Mouse (Mus musculus): ENCODE data around the gene B3gat3. TPM values are rescaled to one million over a fixed set of nuclear protein-coding genes. Genes with fewer than 3 reads are reported as not detected.
A peak's percentile ranks its signal among the peaks of the same experiment; 100 is the strongest.

The B3gat3 gene
- polyA plus RNA-seq, 1 experiment from 2014 or later: 41.0 TPM

- Histone ChIP-seq H3K4me3 (ENCODE audit: inconsistent target) (peak overlapping the region; percentile 93), H3K27ac (0 out of 2 replicates have a peak overlapping the region, but pooled peaks have one; percentile 81)
Observed at GRCm38 (mm10) chr19:8921741-8922140, 1.6 kb downstream of the B3gat3 start.

GRCm38 (mm10) chr19:8926766-8927165, 6.6 kb downstream of the B3gat3 start:
- no peak overlapping the region for H3K27ac ChIP-seq
- H3K4me3 ChIP-seq (ENCODE audit: inconsistent target): no peak overlapping the region
- H3K36me3 ChIP-seq (ENCODE audit: inconsistent target): peaks cover 18% of the 10 kb centered on the region; the same call in 1 of the 2 replicates
- H3K79me2 ChIP-seq (ENCODE audit: inconsistent target): peaks cover 49% of the 10 kb centered on the region
- 32% methylated on average over 2 of the region's 2 CpGs for WGBS (ENCODE audit: missing documents)

More at GRCm38 (mm10) chr19:8921741-8922140, 1.6 kb downstream of the B3gat3 start:
- Histone ChIP-seq H3K79me2 (ENCODE audit: inconsistent target) (peaks cover 47% of the 10 kb centered on the region), H3K36me3 (ENCODE audit: inconsistent target) (peaks cover 15% of the 10 kb centered on the region; the same call in 1 of the 2 replicates)
- 72% methylated on average over 8 of the region's 9 CpGs for WGBS (ENCODE audit: missing documents)

- Histone ChIP-seq H3K4me3 (ENCODE audit: inconsistent target) (no peak overlapping the region), H3K79me2 (ENCODE audit: inconsistent target) (peaks cover 36% of the 10 kb centered on the region), H3K36me3 (ENCODE audit: inconsistent target) (peaks cover 21% of the 10 kb centered on the region; the same call in 1 of the 2 replicates), H3K27ac (no peak overlapping the region)
- 94% methylated on average over 12 of the region's 12 CpGs for whole genome bisulfite sequencing (ENCODE audit: missing documents)
Observed at GRCm38 (mm10) chr19:8927891-8928525, 7.8 kb downstream of the B3gat3 start.

GRCm38 (mm10) chr19:8928689-8929223, 8.6 kb downstream of the B3gat3 start:
- 54% methylated on average over 16 of the region's 16 CpGs for WGBS (ENCODE audit: missing documents)
- Histone ChIP-seq H3K79me2 (ENCODE audit: inconsistent target) (peaks cover 29% of the 10 kb centered on the region), H3K36me3 (ENCODE audit: inconsistent target) (peaks cover 28% of the 10 kb centered on the region), H3K4me3 (ENCODE audit: inconsistent target) (peak overlapping the region; percentile 67), H3K27ac (no peak overlapping the region)

- H3K4me3 ChIP-seq (ENCODE audit: inconsistent target): peak within 1 kb of the TSS; percentile 67
- peaks cover 35% of the 10 kb centered on the region for H3K36me3 ChIP-seq (ENCODE audit: inconsistent target)
- no peak within 1 kb of the TSS for H3K27ac ChIP-seq
- peaks cover 22% of the 10 kb centered on the region; the same call in 1 of the 2 replicates for H3K79me2 ChIP-seq (ENCODE audit: inconsistent target)
- under 1% methylated on average over 66 of the region's 74 CpGs for WGBS (ENCODE audit: missing documents)
Observed at GRCm38 (mm10) chr19:8929224-8930088, 9.3 kb downstream of the B3gat3 start, which contains the start of the genes Rom1 and Eml3. Gene Rom1 (minus strand): TSS chr19:8929356. Gene Eml3 (plus strand): TSS chr19:8929552.

GRCm38 (mm10) chr19:8930117-8930516, 9.9 kb downstream of the B3gat3 start:
- 6% methylated on average over 11 of the region's 11 CpGs for WGBS (ENCODE audit: missing documents)
- H3K36me3 ChIP-seq (ENCODE audit: inconsistent target): peaks cover 42% of the 10 kb centered on the region
- peaks cover 18% of the 10 kb centered on the region; the same call in 1 of the 2 replicates for H3K79me2 ChIP-seq (ENCODE audit: inconsistent target)
- no peak overlapping the region for H3K27ac ChIP-seq
- H3K4me3 ChIP-seq (ENCODE audit: inconsistent target): peak overlapping the region; percentile 67

- Histone ChIP-seq H3K36me3 (ENCODE audit: inconsistent target) (peaks cover 39% of the 10 kb centered on the region), H3K27ac (no peak overlapping the region), H3K4me3 (ENCODE audit: inconsistent target) (peak overlapping the region; percentile 67; the same call in 1 of the 2 replicates), H3K79me2 (ENCODE audit: inconsistent target) (peaks cover 14% of the 10 kb centered on the region; the same call in 1 of the 2 replicates)
- WGBS (ENCODE audit: missing documents): 83% methylated on average over 7 of the region's 7 CpGs
Observed at GRCm38 (mm10) chr19:8930771-8931170, 10.6 kb downstream of the B3gat3 start.

- WGBS (ENCODE audit: missing documents): 97% methylated on average over 2 of the region's 2 CpGs
- Histone ChIP-seq H3K27ac (no peak overlapping the region), H3K36me3 (ENCODE audit: inconsistent target) (peaks cover 44% of the 10 kb centered on the region), H3K4me3 (ENCODE audit: inconsistent target) (no peak overlapping the region), H3K79me2 (ENCODE audit: inconsistent target) (no peaks in the 10 kb centered on the region)
Observed at GRCm38 (mm10) chr19:8936736-8937135, 16.6 kb downstream of the B3gat3 start.

GRCm38 (mm10) chr19:8940526-8941133, 20.5 kb downstream of the B3gat3 start:
- Histone ChIP-seq H3K27ac (no peak overlapping the region), H3K79me2 (ENCODE audit: inconsistent target) (peaks cover 35% of the 10 kb centered on the region), H3K4me3 (ENCODE audit: inconsistent target) (no peak overlapping the region), H3K36me3 (ENCODE audit: inconsistent target) (peaks cover 20% of the 10 kb centered on the region; the same call in 1 of the 2 replicates)
- WGBS (ENCODE audit: missing documents): 92% methylated on average over 15 of the region's 15 CpGs

- WGBS (ENCODE audit: missing documents): 75% methylated on average over 10 of the region's 10 CpGs
- peaks cover 40% of the 10 kb centered on the region for H3K79me2 ChIP-seq (ENCODE audit: inconsistent target)
- H3K36me3 ChIP-seq (ENCODE audit: inconsistent target): peaks cover 25% of the 10 kb centered on the region; the same call in 1 of the 2 replicates
- peak overlapping the region; percentile 62; the same call in 1 of the 2 replicates for H3K4me3 ChIP-seq (ENCODE audit: inconsistent target)
- H3K27ac ChIP-seq: peak overlapping the region; percentile 57
Observed at GRCm38 (mm10) chr19:8941136-8941514, 21.0 kb downstream of the B3gat3 start.

GRCm38 (mm10) chr19:8941515-8942217, 21.5 kb downstream of the B3gat3 start, which contains the start of gene Mta2:
Gene Mta2 (plus strand): TSS chr19:8941875.
- WGBS (ENCODE audit: missing documents): 3% methylated on average over 51 of the region's 64 CpGs
- peaks cover 24% of the 10 kb centered on the region; the same call in 1 of the 2 replicates for H3K36me3 ChIP-seq (ENCODE audit: inconsistent target)
- H3K27ac ChIP-seq: peak within 1 kb of the TSS; percentile 57
- H3K4me3 ChIP-seq (ENCODE audit: inconsistent target): peak within 1 kb of the TSS; percentile 62
- H3K79me2 ChIP-seq (ENCODE audit: inconsistent target): peaks cover 46% of the 10 kb centered on the region

GRCm38 (mm10) chr19:8942276-8942964, 22.2 kb downstream of the B3gat3 start:
- peak overlapping the region; percentile 62 for H3K4me3 ChIP-seq (ENCODE audit: inconsistent target)
- WGBS (ENCODE audit: missing documents): under 1% methylated on average over 43 of the region's 46 CpGs

GRCm38 (mm10) chr19:8943047-8943446, 22.9 kb downstream of the B3gat3 start:
- H3K79me2 ChIP-seq (ENCODE audit: inconsistent target): peaks cover 56% of the 10 kb centered on the region
- H3K36me3 ChIP-seq (ENCODE audit: inconsistent target): peaks cover 26% of the 10 kb centered on the region
- H3K4me3 ChIP-seq (ENCODE audit: inconsistent target): peak overlapping the region; percentile 62
- WGBS (ENCODE audit: missing documents): 41% methylated on average over 2 of the region's 2 CpGs
- H3K27ac ChIP-seq: peak overlapping the region; percentile 57

More at GRCm38 (mm10) chr19:8942276-8942964, 22.2 kb downstream of the B3gat3 start:
- H3K79me2 ChIP-seq (ENCODE audit: inconsistent target): peaks cover 53% of the 10 kb centered on the region
- H3K27ac ChIP-seq: peak overlapping the region; percentile 57
- peaks cover 22% of the 10 kb centered on the region for H3K36me3 ChIP-seq (ENCODE audit: inconsistent target)

All from macrophage (primary cell).